Mouse (Mus musculus) brain, embryonic 14.5 days (tissue): ENCODE measurements around the gene Brd2.

Source experiments
- CTCF ChIP-seq: fragments of 200-500 bp; IDR thresholded peaks from 2 replicates; pipeline ENCODE4 v1.5.1; 2012; ENCODE audit warnings: inconsistent platforms, mild to moderate bottlenecking, moderate library complexity, borderline replicate concordance; ENCODE audit not compliant: insufficient read depth, insufficient read length; ENCODE audit errors: extremely low read depth
- POLR2A ChIP-seq: fragments of 200-500 bp; IDR thresholded peaks from 2 replicates; pipeline ENCODE4 v1.6.1; 2012; ENCODE audit warnings: mild to moderate bottlenecking, inconsistent platforms, borderline replicate concordance; ENCODE audit not compliant: poor library complexity, insufficient read depth, insufficient read length, severe bottlenecking; ENCODE audit errors: extremely low read depth

DNA sequence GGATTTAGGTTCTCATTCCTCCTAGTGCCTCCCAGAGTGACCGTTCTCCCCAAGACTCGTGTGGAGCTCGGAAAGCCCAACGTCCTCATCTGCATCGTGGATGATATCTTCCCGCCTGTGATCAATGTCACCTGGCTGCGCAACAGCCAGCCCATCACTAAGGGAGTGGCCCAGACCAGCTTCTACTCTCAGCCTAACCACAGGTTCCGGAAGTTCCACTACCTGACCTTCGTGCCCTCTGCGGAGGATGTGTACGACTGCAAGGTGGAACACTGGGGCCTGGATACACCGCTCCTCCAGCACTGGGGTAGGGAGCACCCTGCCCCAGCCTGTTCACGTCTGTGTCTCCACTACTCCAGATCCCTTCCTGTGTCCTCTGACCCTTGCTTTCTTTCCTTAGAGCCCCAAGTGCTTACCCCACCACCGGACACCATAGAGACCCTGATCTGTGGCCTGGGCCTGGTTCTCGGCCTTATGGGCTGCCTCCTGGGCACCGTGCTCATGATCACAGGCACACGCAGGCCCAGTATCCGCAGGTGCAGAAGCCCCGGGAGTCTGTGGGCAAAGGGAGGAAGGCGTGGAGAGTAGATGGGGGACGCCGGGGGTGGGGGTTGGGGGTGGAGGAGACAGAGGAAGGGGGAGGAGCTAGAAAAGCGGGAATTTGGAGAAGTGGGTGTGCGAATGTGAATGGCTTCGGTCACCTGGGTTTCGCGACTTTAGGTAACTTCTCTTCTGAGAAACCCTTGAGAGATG is 28.0 kb downstream of the Brd2 start:
- TF ChIP-seq CTCF = no peak
- TF ChIP-seq POLR2A = no peak
